Mouse (Mus musculus) activated CD4-positive, CD25-positive, alpha-beta regulatory T cell, adult 4 months (primary cell): ENCODE measurements around the gene Ndufa12. TPM values are rescaled to one million over a fixed set of nuclear protein-coding genes. Genes with fewer than 3 reads are reported as not detected.
A peak's percentile ranks its signal among the peaks of the same experiment; 100 is the strongest.

Experiments used
- ATAC-seq: one replicate; pipeline ENCODE4 v1.8.0; 2017
- polyA plus RNA-seq, 2 experiments: library from polyadenylated mRNA; unstranded; fragments of 100-300 nt; shearing (Covaris generic); gene quantifications; one replicate each; pipeline ENCODE4 v1.2.1; 2017

The Ndufa12 gene
- polyA plus RNA-seq: 100 to 1,000 TPM; 126 to 201 TPM

GRCm38 (mm10) chr10:94198482-94199405 lies at the start of gene Ndufa12:
Ndufa12 (plus strand) TSS chr10:94198720.
- ATAC-seq: peak; percentile 98

- ATAC-seq: no peak
Observed at GRCm38 (mm10) chr10:94151488-94151887, 47.0 kb upstream of the Ndufa12 start.

GRCm38 (mm10) chr10:94153841-94154240 lies 44.7 kb upstream of the Ndufa12 start:
- ATAC-seq: no peak

- ATAC-seq: no peak
Observed at GRCm38 (mm10) chr10:94158962-94159361, 39.6 kb upstream of the Ndufa12 start.

- ATAC-seq: no peak
Observed at GRCm38 (mm10) chr10:94159406-94159805, 39.1 kb upstream of the Ndufa12 start.

GRCm38 (mm10) chr10:94161051-94161765 lies 37.3 kb upstream of the Ndufa12 start:
- ATAC-seq: no peak

- no peak for ATAC-seq
Observed at GRCm38 (mm10) chr10:94162031-94162430, 36.5 kb upstream of the Ndufa12 start.

- ATAC-seq: no peak
Observed at GRCm38 (mm10) chr10:94164104-94164845, 34.2 kb upstream of the Ndufa12 start.

- no peak for ATAC-seq
Observed at GRCm38 (mm10) chr10:94165426-94165825, 33.1 kb upstream of the Ndufa12 start.

- no peak for ATAC-seq
Observed at GRCm38 (mm10) chr10:94167051-94167750, 31.3 kb upstream of the Ndufa12 start.

GRCm38 (mm10) chr10:94171440-94172130 lies 26.9 kb upstream of the Ndufa12 start:
- ATAC-seq: no peak

- no peak for ATAC-seq
Observed at GRCm38 (mm10) chr10:94172137-94172536, 26.4 kb upstream of the Ndufa12 start.

- ATAC-seq: no peak
Observed at GRCm38 (mm10) chr10:94172706-94173105, 25.8 kb upstream of the Ndufa12 start.

GRCm38 (mm10) chr10:94174652-94175051 lies 23.9 kb upstream of the Ndufa12 start:
- ATAC-seq: no peak

GRCm38 (mm10) chr10:94183199-94183598 lies 15.3 kb upstream of the Ndufa12 start:
- no peak for ATAC-seq

- ATAC-seq: no peak
Observed at GRCm38 (mm10) chr10:94204973-94205372, 6.5 kb downstream of the Ndufa12 start.

GRCm38 (mm10) chr10:94210718-94211618 lies 12.4 kb downstream of the Ndufa12 start:
- ATAC-seq: no peak

GRCm38 (mm10) chr10:94211725-94212124 lies 13.2 kb downstream of the Ndufa12 start:
- ATAC-seq: peak; percentile 94

- no peak for ATAC-seq
Observed at GRCm38 (mm10) chr10:94225026-94225750, 26.7 kb downstream of the Ndufa12 start.
